Mouse (Mus musculus) erythroblast, adult 5-6 weeks (primary cell): ENCODE measurements around the gene Hibadh. TPM values are rescaled to one million over a fixed set of nuclear protein-coding genes. Genes with fewer than 3 reads are reported as not detected.
A peak's percentile ranks its signal among the peaks of the same experiment; 100 is the strongest.

Experiments used
- ATAC-seq: replicated peaks from 2 replicates; pipeline ENCODE4 v1.8.0; 2016; ENCODE audit warnings: moderate number of reproducible peaks, mild to moderate bottlenecking, moderate TSS enrichment, inconsistent platforms; ENCODE audit not compliant: poor library complexity, low FRiP score, severe bottlenecking
- total RNA-seq, 2 experiments: library from RNA; stranded (forward) in 1 of 2; stranded (reverse) in 1 of 2; fragments of 150-400 nt in 1 of 2; fragments of 200-764, 138-1000 nt in 1 of 2; gene quantifications; 2 replicates each; pipeline versions ENCODE4 v1.2.3 to v1.2.4; 2015 to 2017; ENCODE audit warnings: low replicate concordance in 2 of 2

Gene Hibadh
- total RNA-seq, 2 experiments from 2014 or later: 20.3 to 33.6 TPM

- peak; percentile 5 for ATAC-seq
Observed at GRCm38 (mm10) chr6:52639546-52640223, 504 bp downstream of the Hibadh start.

DNA sequence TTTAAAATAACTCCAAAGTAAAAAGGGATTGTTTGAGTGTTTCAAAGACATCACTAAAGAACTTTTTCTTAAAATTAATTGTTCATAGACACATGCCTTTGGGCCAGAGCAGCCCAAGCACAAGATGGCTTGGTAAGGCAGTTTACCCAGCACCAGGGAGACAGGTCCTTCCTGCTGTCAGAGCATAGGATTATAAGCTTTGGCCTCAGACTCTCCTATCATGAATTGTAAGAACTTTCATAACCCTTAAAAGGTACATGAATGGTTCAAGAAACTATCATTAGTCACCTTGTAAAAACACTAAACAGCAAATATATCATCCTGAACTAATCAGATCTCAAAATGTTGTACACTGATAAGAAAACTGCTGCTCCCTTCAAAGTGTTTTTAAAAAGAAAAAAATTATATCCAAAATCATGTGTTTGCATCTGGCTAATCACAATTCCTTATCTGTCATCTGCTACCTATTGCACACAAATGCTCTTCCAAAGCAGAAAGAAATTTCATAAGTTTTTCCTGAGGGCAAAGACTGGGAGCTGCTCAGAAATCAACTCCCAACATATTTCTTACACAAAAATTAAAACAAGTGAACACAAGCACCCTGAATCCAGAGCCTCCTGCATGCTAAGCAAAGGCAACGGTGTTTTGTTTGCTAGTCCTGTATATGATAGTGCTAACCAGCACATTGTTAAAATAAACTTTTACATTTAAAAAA lies 1.6 kb downstream of the Hibadh start:
- no peak for ATAC-seq

GRCm38 (mm10) chr6:52637337-52637736 lies 2.9 kb downstream of the Hibadh start:
- ATAC-seq: no peak

GRCm38 (mm10) chr6:52635395-52635794 lies 4.8 kb downstream of the Hibadh start:
- no peak for ATAC-seq

DNA sequence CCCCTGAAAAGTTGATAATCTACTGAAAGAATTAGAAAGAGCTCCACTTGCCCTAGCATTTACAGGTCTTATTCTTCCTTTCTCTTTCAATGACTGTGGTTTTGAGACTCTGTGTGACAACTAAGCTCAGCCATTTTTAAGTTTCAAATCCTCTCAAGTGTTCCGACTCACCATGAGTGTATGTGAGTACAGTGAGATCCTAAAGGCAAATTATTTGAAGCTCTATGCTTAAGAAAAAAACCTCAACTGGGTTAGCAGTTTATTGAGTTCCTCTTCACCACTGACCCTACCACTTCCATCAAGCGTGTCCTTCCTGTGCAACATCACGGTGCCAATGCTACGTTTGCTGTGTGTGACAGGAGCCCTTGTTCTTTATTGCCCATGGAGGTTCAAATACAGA lies 9.6 kb downstream of the Hibadh start:
- no peak for ATAC-seq

GRCm38 (mm10) chr6:52629180-52629579 lies 11.0 kb downstream of the Hibadh start:
- no peak for ATAC-seq

DNA sequence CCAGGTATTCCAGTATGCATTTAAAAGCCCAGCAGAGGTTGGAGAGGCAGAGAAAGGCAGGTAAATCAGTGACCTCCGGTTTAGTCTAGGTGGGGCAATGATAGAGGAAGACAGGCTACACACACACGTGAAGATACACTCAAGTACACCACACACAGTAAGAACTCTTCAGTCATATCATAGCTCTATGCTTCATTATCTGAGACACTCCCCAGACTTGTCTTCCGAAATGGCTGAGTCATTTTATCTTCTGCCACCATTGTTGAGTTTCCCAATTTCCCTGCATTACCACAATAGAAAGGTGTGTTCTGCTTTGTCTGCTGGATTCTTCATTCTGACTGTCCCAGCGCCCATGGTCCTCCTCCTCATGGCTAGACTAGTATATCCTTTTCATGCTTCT lies 13.5 kb downstream of the Hibadh start:
- ATAC-seq: no peak

DNA sequence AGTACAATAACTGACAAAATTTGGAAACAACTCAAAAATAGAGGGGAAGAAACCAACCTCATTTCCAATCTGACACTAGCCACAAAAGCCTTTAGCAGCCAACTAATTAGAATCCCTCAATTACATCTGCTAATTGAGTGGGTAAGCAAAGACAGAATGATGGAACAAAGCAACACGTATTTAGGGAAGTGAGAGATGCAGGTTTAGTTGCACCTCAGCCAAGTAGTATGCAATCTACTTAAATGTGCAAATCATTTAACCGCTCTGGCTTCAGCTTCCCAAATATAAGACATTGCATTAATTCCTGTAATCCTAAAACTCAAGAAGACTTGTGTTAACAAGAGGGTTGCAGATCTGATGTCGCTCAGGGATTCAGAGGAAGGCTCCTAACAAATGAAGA lies 16.4 kb downstream of the Hibadh start:
- no peak for ATAC-seq

GRCm38 (mm10) chr6:52621731-52622480 lies 18.3 kb downstream of the Hibadh start:
- ATAC-seq: no peak

DNA sequence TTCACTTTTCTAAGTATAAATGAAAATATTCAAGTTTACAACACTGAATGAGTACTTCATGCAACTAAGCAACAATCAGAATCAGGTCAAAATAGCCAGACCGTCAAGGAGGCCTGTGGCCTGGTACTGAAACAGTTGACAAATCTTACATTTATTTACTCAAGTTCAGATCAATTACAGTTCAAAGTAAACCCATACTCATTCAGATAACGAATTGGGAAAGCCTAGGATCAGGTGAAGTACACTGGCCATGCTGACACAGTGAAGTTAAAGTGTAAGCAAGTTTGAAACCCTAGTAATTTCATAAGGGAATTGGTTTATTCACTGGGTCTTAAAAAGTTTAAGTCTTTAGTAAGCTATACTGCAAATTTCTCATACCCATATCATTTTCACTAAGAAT lies 20.1 kb downstream of the Hibadh start:
- ATAC-seq: no peak

- no peak for ATAC-seq
Observed at GRCm38 (mm10) chr6:52609626-52610352, 30.4 kb downstream of the Hibadh start.

GRCm38 (mm10) chr6:52608121-52608520 lies 32.1 kb downstream of the Hibadh start:
- ATAC-seq: no peak

- ATAC-seq: no peak
Observed at GRCm38 (mm10) chr6:52606746-52607347, 33.3 kb downstream of the Hibadh start.

GRCm38 (mm10) chr6:52601706-52602642 lies 38.2 kb downstream of the Hibadh start:
- no peak for ATAC-seq

- ATAC-seq: no peak
Observed at GRCm38 (mm10) chr6:52601117-52601516, 39.1 kb downstream of the Hibadh start.

DNA sequence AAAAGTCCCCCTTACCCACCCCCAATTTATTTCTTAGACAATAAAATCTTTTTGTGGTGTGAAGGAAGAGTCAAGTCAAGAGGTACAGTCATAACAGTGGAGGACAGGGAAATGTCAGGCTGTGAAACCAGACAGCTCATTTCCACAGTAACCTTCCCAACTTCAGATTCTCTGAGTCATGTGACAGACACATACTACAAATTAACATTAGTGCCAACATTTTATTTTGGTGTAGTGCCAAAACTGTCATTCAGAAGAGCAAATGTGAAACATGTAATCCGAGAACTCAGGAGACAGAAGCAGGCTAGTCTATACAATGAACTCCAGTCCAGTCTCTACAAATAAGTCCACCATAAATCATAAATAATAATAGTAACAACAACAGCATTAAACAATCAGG lies 45.4 kb downstream of the Hibadh start:
- no peak for ATAC-seq

DNA sequence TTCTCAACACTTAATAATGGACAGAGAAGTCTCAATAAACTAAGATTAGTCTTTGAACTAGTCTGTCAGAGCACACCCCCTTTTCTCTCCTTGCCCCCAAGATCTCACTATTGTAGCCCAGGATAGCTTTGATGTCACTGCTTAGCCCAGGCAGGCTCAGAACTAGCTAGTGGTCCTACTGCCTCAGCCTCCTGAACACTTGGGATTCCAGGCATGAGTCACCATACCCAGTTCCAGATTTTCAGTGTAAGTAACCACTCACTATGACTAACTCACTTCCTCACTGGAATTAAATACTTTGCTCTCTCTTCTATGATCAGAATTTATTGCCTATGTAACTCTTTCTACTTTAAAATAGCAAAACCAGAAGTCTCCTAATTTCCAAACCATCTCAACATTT lies 53.6 kb downstream of the Hibadh start:
- no peak for ATAC-seq

DNA sequence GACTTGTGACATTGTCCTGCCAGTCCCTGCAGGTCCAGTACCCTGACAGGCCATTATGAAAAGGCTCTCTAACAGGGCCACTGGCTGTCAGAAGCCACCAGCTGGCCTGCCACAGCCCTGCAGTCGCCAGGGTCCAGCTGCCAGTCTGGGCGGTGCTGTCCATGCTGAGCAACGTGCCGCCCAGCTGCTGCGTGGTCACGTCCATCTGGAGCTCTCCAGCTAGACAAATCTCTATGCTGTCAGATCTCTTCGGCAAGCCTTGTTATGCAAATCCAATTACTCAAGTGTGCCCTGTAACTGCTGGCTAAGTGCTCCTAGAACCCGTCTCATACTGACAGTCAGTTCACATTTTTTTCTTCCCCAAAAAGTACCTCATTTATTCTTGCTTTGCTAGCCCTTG lies 55.8 kb downstream of the Hibadh start:
- ATAC-seq: 0 out of 2 replicates have a peak, but pooled peaks have one; percentile 55

DNA sequence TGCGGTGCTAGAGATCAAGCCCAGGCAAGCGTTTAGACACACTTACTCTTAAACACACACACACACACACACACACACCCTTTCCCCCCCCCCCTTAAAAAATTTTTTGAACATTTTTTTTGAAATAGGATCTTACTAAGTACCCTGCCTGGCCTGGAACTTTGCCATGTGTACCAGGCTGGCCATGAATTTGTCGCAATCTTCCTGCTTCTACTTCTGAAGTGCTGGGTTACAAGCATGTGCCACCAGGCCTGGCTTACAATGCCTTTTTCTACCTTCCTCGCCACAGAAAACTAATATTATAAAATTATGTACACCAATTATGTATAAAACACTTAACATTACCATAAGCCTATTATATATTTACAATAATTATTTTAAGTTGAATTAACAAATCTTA lies 59.1 kb downstream of the Hibadh start:
- ATAC-seq: no peak
